Mouse (Mus musculus): ENCODE measurements around the gene Rnf5. TPM values are rescaled to one million over a fixed set of nuclear protein-coding genes. Genes with fewer than 3 reads are reported as not detected.

Gene Rnf5
- polyA plus RNA-seq, 1 experiment from 2014 or later, result 301 TPM

- H3K9ac ChIP-seq, result peak within 1 kb of the TSS; percentile 72
- H3K27ac ChIP-seq, result peak within 1 kb of the TSS; percentile 74
- H3K27me3 ChIP-seq, result no peaks in the 10 kb centered on the region
- peaks cover 13% of the 10 kb centered on the region for H3K36me3 ChIP-seq
- peak within 1 kb of the TSS; percentile 56 for H3K4me3 ChIP-seq
- ATAC-seq (ENCODE audit: low FRiP score), result peak; percentile 69
- peak within 1 kb of the TSS; percentile 85 for H3K4me2 ChIP-seq
- H3K4me1 ChIP-seq (replicated peaks), result peaks cover 51% of the 10 kb centered on the region
- H3K9me3 ChIP-seq, result no peaks in the 10 kb centered on the region
- WGBS, result 1% methylated on average over 16 of the region's 16 CpGs
Measured at GRCm38 (mm10) chr17:34644608-34645007, 41.1 kb upstream of the Rnf5 start, which contains the start of gene Fkbpl. TSS of gene Fkbpl (plus strand) at chr17:34644764.

DNA sequence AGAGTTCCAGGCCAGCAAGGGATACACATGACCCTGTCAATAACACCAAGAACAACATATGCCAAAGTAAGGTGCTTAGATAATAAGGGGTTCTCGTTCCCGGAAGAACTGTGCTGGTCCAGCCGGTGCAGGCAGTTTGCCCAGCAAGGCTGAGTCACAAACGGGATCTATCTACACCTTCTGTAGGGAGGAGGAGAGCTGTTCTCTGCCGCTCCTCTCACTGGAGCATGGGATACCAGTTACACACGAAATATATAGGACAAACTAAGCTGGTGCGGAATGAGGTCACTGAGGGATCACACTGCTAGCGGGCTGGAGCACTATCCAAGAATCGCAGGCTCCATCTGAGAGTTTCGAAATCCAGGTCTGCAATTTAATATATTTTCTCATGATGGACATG, 40.5 kb upstream of the Rnf5 start:
- H3K27me3 ChIP-seq, result no peaks in the 10 kb centered on the region
- H3K9me3 ChIP-seq, result no peaks in the 10 kb centered on the region
- no peak for ATAC-seq (ENCODE audit: low FRiP score)
- peaks cover 49% of the 10 kb centered on the region for H3K4me1 ChIP-seq (replicated peaks)
- peak overlapping the region; percentile 74; the same call in 1 of the 2 replicates for H3K27ac ChIP-seq
- H3K4me3 ChIP-seq, result no peak overlapping the region
- H3K36me3 ChIP-seq, result peaks cover 6% of the 10 kb centered on the region
- H3K4me2 ChIP-seq, result no peak overlapping the region
- H3K9ac ChIP-seq, result no peak overlapping the region
- WGBS, result 90% methylated on average over 10 of the region's 10 CpGs

- WGBS, result 92% methylated on average over 4 of the region's 4 CpGs
Measured at GRCm38 (mm10) chr17:34643379-34643778, 39.9 kb upstream of the Rnf5 start.

GRCm38 (mm10) chr17:34641945-34642344, 38.5 kb upstream of the Rnf5 start:
- H3K9ac ChIP-seq, result no peak overlapping the region
- no peaks in the 10 kb centered on the region for H3K36me3 ChIP-seq
- no peaks in the 10 kb centered on the region for H3K9me3 ChIP-seq
- no peak overlapping the region for H3K4me3 ChIP-seq
- ATAC-seq (ENCODE audit: low FRiP score), result no peak
- H3K27ac ChIP-seq, result peak overlapping the region; percentile 83; the same call in 1 of the 2 replicates
- WGBS, result 88% methylated on average over 3 of the region's 3 CpGs
- H3K27me3 ChIP-seq, result peaks cover 6% of the 10 kb centered on the region; the same call in 1 of the 2 replicates
- peaks cover 34% of the 10 kb centered on the region for H3K4me1 ChIP-seq (replicated peaks)
- H3K4me2 ChIP-seq, result no peak overlapping the region

More at GRCm38 (mm10) chr17:34643379-34643778, 39.9 kb upstream of the Rnf5 start:
- Histone ChIP-seq H3K27me3 (no peaks in the 10 kb centered on the region), H3K4me2 (no peak overlapping the region), H3K27ac (no peak overlapping the region), H3K9ac (no peak overlapping the region), H3K4me3 (no peak overlapping the region), H3K4me1 (replicated peaks) (peaks cover 44% of the 10 kb centered on the region), H3K9me3 (no peaks in the 10 kb centered on the region), H3K36me3 (peaks cover under 1% of the 10 kb centered on the region)
- no peak for ATAC-seq (ENCODE audit: low FRiP score)

DNA sequence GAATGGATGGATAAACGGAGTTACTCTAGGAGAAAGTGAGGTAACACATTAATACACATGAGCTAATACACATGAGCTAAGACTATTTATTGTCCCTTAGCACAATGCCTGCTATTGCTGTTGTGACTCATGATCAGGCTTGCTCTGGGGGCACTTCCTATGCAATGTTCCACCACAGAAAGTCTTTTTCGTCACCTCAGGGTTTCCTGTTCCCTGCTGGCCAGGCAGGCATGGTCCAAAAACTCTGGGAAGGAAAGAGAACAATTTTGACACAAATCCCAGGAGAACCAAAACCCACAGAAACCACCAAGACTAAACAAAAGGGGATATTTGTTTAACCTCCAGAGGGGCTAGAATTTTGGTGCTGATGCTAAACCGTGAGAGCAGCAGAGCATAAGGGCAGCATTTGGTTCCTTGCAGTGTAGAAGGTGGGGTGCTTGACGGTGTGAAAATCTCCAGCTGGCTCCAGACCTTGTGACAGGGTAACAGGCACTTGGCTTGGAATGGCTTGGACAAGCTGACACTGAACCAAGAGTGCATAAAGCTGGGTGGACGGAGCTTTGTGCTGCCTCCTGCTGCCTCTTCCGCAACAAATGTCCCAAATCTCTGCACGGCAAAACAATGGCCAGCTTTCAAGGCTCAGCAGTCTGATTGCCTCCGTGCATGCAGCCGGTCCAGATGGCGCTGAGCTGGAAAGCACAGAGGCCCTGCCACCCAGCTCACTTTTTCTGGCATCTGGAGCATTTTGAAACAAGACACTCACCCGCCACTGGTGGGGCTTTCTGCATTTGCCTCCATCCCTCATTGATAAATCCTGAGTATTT, 37.5 kb upstream of the Rnf5 start:
- Histone ChIP-seq H3K9me3 (no peaks in the 10 kb centered on the region), H3K4me2 (0 out of 2 replicates have a peak overlapping the region, but pooled peaks have one; percentile 6), H3K9ac (peak overlapping the region; percentile 51), H3K4me3 (no peak overlapping the region), H3K27me3 (peaks cover 10% of the 10 kb centered on the region), H3K36me3 (no peaks in the 10 kb centered on the region), H3K4me1 (replicated peaks) (peaks cover 27% of the 10 kb centered on the region), H3K27ac (peak overlapping the region; percentile 83)
- 12% methylated on average over 11 of the region's 11 CpGs for WGBS
- ATAC-seq (ENCODE audit: low FRiP score), result no peak

GRCm38 (mm10) chr17:34639461-34640255, 36.2 kb upstream of the Rnf5 start:
- 84% methylated on average over 7 of the region's 7 CpGs for WGBS
- H3K4me3 ChIP-seq, result no peak overlapping the region
- no peaks in the 10 kb centered on the region for H3K9me3 ChIP-seq
- H3K27ac ChIP-seq, result no peak overlapping the region
- H3K4me1 ChIP-seq (replicated peaks), result peaks cover 16% of the 10 kb centered on the region
- H3K36me3 ChIP-seq, result no peaks in the 10 kb centered on the region
- ATAC-seq (ENCODE audit: low FRiP score), result no peak
- peaks cover 17% of the 10 kb centered on the region for H3K27me3 ChIP-seq
- H3K9ac ChIP-seq, result no peak overlapping the region
- no peak overlapping the region for H3K4me2 ChIP-seq

- Histone ChIP-seq H3K4me2 (no peak overlapping the region), H3K36me3 (no peaks in the 10 kb centered on the region), H3K27me3 (peaks cover 34% of the 10 kb centered on the region), H3K4me1 (replicated peaks) (peaks cover 16% of the 10 kb centered on the region), H3K27ac (no peak overlapping the region), H3K9ac (peak overlapping the region; percentile 30; the same call in 1 of the 2 replicates), H3K9me3 (no peaks in the 10 kb centered on the region), H3K4me3 (no peak overlapping the region)
- no peak for ATAC-seq (ENCODE audit: low FRiP score)
- 68% methylated on average over 3 of the region's 3 CpGs for WGBS
Measured at GRCm38 (mm10) chr17:34637459-34637858, 34.0 kb upstream of the Rnf5 start.

DNA sequence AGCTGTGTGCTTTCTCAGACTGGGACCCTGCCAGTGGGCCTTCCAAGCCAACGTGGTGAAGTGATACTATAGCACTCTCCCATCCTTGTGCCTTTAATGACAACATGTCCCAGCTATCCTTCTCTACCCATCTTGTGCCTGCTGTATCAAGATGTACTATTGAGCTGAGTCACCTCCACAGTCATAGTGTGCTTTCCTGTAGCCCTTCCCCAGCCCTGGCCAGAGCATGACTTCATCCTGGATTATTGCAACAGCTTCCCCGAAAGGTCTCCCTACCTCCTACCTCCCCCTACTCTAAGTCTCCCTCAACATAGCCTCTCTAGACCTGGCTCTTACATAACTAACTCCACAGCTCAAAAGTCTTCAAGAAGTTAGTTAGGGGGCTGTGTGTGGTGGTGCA, 32.2 kb upstream of the Rnf5 start:
- no peak for ATAC-seq (ENCODE audit: low FRiP score)
- H3K4me1 ChIP-seq (replicated peaks), result peaks cover 21% of the 10 kb centered on the region
- peaks cover 52% of the 10 kb centered on the region for H3K27me3 ChIP-seq
- no peak overlapping the region for H3K9ac ChIP-seq
- H3K36me3 ChIP-seq, result no peaks in the 10 kb centered on the region
- no peak overlapping the region for H3K27ac ChIP-seq
- H3K4me3 ChIP-seq, result no peak overlapping the region
- H3K9me3 ChIP-seq, result no peaks in the 10 kb centered on the region
- 76% methylated on average over 2 of the region's 2 CpGs for WGBS
- no peak overlapping the region for H3K4me2 ChIP-seq

- peaks cover 58% of the 10 kb centered on the region for H3K27me3 ChIP-seq
- peaks cover 49% of the 10 kb centered on the region for H3K4me1 ChIP-seq (replicated peaks)
- no peak for ATAC-seq (ENCODE audit: low FRiP score)
Measured at GRCm38 (mm10) chr17:34632261-34632691, 28.8 kb upstream of the Rnf5 start.

DNA sequence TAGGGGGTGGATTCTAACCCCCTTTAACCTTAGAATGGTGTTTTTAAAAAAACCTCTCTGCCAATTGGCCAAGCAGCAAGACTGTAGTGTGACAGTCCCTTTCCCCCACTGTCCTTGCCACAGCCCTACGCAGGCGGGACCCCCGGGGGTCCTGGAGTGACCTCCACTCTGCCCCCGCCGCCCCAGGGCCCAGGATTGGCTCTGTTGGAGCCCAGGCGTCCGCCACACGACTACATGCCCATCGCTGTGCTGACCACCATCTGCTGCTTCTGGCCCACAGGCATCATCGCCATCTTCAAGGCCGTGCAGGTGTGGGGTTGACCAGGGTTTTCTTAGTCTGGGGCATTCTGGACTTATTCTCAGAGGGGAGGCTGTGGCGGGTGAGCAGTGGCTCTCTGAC, 28.2 kb upstream of the Rnf5 start:
- 6% methylated on average over 12 of the region's 12 CpGs for WGBS
- ATAC-seq (ENCODE audit: low FRiP score), result no peak
- Histone ChIP-seq H3K4me3 (peak overlapping the region; percentile 73), H3K27me3 (peaks cover 57% of the 10 kb centered on the region), H3K36me3 (no peaks in the 10 kb centered on the region), H3K4me2 (peak overlapping the region; percentile 91), H3K9ac (peak overlapping the region; percentile 83), H3K27ac (no peak overlapping the region), H3K9me3 (no peaks in the 10 kb centered on the region), H3K4me1 (replicated peaks) (peaks cover 50% of the 10 kb centered on the region)

More at GRCm38 (mm10) chr17:34632261-34632691, 28.8 kb upstream of the Rnf5 start:
- Histone ChIP-seq H3K27ac (no peak overlapping the region), H3K36me3 (no peaks in the 10 kb centered on the region), H3K9ac (peak overlapping the region; percentile 83), H3K9me3 (no peaks in the 10 kb centered on the region), H3K4me3 (peak overlapping the region; percentile 73), H3K4me2 (peak overlapping the region; percentile 91)
- 1% methylated on average over 26 of the region's 26 CpGs for WGBS

DNA sequence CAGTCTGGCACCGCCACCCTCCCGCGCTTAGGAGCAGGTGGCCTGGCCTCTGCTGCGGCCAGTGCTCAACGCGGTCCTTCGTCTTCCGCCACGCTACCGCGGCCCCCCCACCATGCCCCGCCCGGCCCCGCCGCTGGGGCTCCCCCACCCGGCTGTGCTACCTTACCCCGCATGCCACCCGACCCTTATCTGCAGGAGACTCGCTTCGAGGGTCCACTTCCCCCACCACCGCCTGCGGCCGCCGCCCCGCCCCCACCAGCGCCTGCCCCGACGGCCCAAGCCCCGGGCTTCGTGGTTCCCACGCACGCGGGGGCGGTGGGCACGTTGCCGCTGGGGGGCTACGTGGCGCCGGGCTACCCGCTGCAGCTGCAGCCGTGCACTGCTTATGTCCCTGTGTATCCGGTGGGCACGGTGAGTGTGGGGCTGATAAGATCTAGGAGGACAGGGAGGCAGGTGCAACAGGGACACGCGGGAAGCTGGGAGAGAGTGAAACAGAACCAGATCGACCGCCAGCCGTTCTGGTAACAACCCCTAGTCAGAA, 27.3 kb upstream of the Rnf5 start:
- ATAC-seq (ENCODE audit: low FRiP score), result no peak
- peaks cover 52% of the 10 kb centered on the region for H3K27me3 ChIP-seq
- WGBS, result 1% methylated on average over 44 of the region's 48 CpGs
- H3K4me3 ChIP-seq, result peak overlapping the region; percentile 73
- peak overlapping the region; percentile 83 for H3K9ac ChIP-seq
- no peak overlapping the region for H3K27ac ChIP-seq
- no peaks in the 10 kb centered on the region for H3K9me3 ChIP-seq
- peak overlapping the region; percentile 91 for H3K4me2 ChIP-seq
- no peaks in the 10 kb centered on the region for H3K36me3 ChIP-seq
- H3K4me1 ChIP-seq (replicated peaks), result peaks cover 58% of the 10 kb centered on the region

Data from hindbrain, embryonic 13.5 days (tissue).